Mouse (Mus musculus) forebrain, embryonic 14.5 days (tissue): Measurements from ENCODE around the gene Rps3. TPM values are rescaled to one million over a fixed set of nuclear protein-coding genes. Genes with fewer than 3 reads are reported as not detected.

Experiments
- ATAC-seq: fragments of 200-750 bp; cut with Nextera tagmentation; 2 replicates; pipeline ENCODE4 v1.8.0; 2017; ENCODE audit warnings: mild to moderate bottlenecking, moderate library complexity
- DNase-seq: peaks from one replicate; pipeline ENCODE4 v3.0.0-alpha.2; 2015; ENCODE audit warnings: low spot score
- H3K27ac ChIP-seq: fragments of 300-500 bp; sonication (generic); 2 replicates; pipeline ENCODE4 v1.5.1; 2014; ENCODE audit warnings: low read depth, mild to moderate bottlenecking, control low read depth, low read length, moderate library complexity
- H3K27me3 ChIP-seq: fragments of 300-500 bp; sonication (generic); replicated peaks from 2 replicates; pipeline ENCODE4 v1.6.1; 2014; ENCODE audit warnings: low read length, control low read depth, mixed read lengths; ENCODE audit not compliant: control insufficient read depth, insufficient read depth
- H3K36me3 ChIP-seq: fragments of 300-500 bp; sonication (generic); 2 replicates; pipeline ENCODE4 v1.6.1; 2014; ENCODE audit warnings: low read length, control low read depth; ENCODE audit not compliant: control insufficient read depth, insufficient read depth
- H3K4me1 ChIP-seq: fragments of 300-500 bp; sonication (generic); 2 replicates; pipeline ENCODE4 v1.6.1; 2014; ENCODE audit warnings: antibody characterized with exemption, low read length, control low read depth; ENCODE audit not compliant: control insufficient read depth, insufficient read depth
- H3K4me2 ChIP-seq: fragments of 300-500 bp; sonication (generic); 2 replicates; pipeline ENCODE4 v1.6.1; 2014; ENCODE audit warnings: mild to moderate bottlenecking, control low read depth, low read length
- H3K4me3 ChIP-seq: fragments of 300-500 bp; sonication (generic); 2 replicates; pipeline ENCODE4 v1.5.1; 2014; ENCODE audit warnings: low read depth, low read length, control low read depth
- H3K9ac ChIP-seq: fragments of 300-500 bp; sonication (generic); 2 replicates; pipeline ENCODE4 v1.6.1; 2014; ENCODE audit warnings: mild to moderate bottlenecking, low read length, control low read depth, moderate library complexity
- H3K9me3 ChIP-seq: fragments of 300-500 bp; sonication (generic); replicated peaks from 2 replicates; pipeline ENCODE4 v1.6.1; 2016; ENCODE audit warnings: low read length, control low read depth, mixed read lengths; ENCODE audit not compliant: control insufficient read depth
- WGBS: fragments of 180-500 bp; shearing (Covaris S2); extraction: QIAGEN DNeasy Blood & Tissue Kit; methylation state at CpG from one replicate; pipeline ENCODE4 v1.1.7; 2014; 5-methylcytosine and 5-hydroxymethylcytosine counted together
- polyA plus RNA-seq: library from polyadenylated mRNA; unstranded; fragments of >200 nt; fragmentation: Nextera tagmentation; extraction: Ambion mirVana; gene quantifications from 2 replicates; pipeline ENCODE4 v1.2.1, GENCODE M21; 2014

The Rps3 gene
- polyA plus RNA-seq, 1 experiment from 2014 or later = 687 TPM

DNA sequence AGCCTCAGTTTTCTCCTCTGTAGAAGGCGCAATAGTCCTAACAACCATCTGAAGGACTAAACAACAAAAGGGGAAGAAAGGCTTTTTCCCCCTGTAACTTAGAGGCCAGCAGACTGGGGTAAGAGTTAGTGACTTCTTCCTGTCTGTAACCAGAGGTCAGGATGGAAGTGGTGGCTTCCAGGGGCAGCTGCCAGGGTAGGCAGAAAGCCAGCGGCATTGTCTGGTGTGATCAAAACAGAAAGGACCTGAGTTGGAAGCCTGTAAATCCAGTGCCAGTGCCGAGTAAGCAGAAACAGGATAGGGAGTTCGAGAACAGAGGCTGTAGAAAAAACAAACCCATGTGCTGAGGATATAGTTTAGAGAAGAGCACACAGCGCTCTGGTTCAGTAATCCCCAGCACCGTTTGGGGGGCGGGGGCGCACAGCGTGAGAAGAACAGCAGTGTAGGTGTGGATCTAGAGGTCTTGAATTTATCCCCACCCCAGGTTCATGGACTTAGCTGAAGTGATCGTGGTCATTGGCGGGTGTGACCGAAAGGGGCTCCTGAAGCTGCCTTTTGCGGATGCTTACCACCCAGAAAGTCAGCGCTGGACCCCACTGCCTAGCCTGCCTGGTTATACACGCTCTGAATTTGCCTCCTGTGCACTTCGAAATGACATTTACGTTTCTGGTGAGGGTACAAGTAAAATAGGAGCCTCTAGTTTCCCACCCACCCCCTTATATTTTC is 13.7 kb downstream of the Rps3 start:
- peaks cover 25% of the 10 kb centered on the region for H3K4me1 ChIP-seq
- DNase-seq = no peak
- ATAC-seq = no peak
- H3K36me3 ChIP-seq = peaks cover 25% of the 10 kb centered on the region
- H3K27ac ChIP-seq = no peak overlapping the region
- 83% methylated on average over 17 of the region's 17 CpGs for WGBS
- H3K9ac ChIP-seq = no peak overlapping the region
- H3K4me2 ChIP-seq = no peak overlapping the region
- H3K4me3 ChIP-seq = no peak overlapping the region
- H3K27me3 ChIP-seq = no peaks in the 10 kb centered on the region
- H3K9me3 ChIP-seq = no peaks in the 10 kb centered on the region

DNA sequence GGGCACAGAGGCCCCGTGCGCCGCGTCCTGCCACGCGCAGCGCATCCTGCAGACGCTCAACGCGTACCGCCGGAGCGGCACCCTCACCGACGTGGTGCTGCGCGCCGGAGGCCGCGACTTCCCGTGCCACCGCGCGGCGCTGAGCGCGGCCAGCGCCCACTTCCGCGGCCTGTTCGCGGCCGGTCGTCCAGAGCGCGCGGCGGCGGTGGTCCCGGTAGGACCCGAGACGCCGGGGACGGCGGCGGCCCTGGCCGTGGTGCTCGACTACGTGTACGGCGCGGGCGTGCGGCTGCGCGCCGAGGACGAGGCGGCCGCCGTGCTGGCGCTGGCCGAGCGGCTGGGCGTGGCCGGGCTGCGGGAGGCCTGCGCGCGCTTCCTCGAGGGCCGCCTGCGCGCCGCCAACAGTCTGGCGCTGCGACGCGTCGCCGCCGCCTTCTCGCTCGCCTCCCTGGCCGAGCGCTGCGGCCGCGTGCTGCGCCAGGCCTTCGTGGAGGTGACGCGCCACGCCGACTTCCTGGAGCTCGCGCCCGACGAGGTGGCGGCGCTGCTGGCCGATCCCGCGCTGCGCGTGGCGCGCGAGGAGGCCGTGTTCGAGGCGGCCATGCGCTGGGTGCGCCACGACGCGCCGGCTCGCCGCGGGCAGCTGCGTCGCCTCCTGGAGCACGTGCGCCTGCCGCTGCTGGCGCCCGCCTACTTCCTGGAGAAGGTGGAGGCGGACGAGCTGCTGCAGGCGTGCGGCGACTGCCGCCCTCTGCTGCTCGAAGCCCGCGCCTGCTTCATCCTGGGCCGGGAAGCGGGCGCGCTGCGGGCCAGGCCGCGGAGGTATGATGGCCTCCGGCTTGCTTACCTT is 15.0 kb downstream of the Rps3 start:
- Histone ChIP-seq H3K36me3 (peaks cover 14% of the 10 kb centered on the region), H3K9ac (peak overlapping the region; percentile 72), H3K27ac (peak overlapping the region; percentile 89), H3K27me3 (no peaks in the 10 kb centered on the region), H3K4me3 (peak overlapping the region; percentile 44), H3K4me1 (peaks cover 25% of the 10 kb centered on the region), H3K9me3 (no peaks in the 10 kb centered on the region), H3K4me2 (peak overlapping the region; percentile 74)
- 2% methylated on average over 94 of the region's 145 CpGs for WGBS
- ATAC-seq (peak; percentile 86), DNase-seq (peak; percentile 90)

DNA sequence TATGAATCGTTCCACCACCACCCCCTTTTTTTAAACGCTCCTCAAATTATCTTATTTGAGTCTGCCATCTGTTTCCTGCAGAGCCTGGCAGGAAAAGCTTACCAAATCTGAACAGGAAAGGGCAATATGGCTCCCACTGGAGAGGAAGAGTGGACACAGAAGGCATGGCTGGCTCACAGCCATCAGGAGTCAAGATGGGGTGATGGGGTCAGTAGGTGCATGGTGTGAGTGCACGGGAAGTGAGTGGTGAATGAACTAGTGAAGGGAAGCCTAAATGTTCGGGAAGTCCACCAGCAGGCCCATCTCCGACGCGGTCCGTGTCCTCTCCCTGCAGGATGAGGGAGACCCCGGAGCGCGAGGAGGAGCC is 15.6 kb downstream of the Rps3 start:
- H3K4me1 ChIP-seq = peaks cover 25% of the 10 kb centered on the region

DNA sequence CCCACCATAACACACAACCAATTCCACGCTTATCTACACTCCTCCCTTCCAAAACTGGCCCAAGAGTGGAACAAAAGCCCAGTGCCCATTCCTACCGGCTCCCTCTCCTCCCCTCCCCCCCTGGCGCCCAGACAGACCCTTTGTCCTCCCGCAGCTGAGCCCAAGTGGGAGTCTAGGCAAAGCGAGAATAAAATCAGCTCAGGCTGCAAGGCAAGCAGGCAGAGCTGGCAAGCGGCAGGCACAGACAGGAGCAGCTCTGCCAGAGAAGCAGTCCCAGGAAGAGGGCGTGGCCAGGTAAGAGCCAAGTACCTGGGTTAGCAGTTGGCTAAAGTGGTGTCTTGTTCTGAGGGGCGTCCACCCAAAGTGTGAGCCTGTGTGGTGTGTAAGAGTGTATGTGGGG is 17.7 kb downstream of the Rps3 start, which contains the start of gene Klhl35:
Gene Klhl35, plus strand, starts transcription at position 194 of the 400 bp plus-strand sequence.
- ATAC-seq = peak; percentile 14; the same call in 1 of the 2 replicates
- H3K4me3 ChIP-seq = no peak within 1 kb of the TSS; the same call in 1 of the 2 replicates
- 8% methylated on average over 8 of the region's 8 CpGs for WGBS

More for the DNA sequence above, 15.6 kb downstream of the Rps3 start:
- H3K27ac ChIP-seq = peak overlapping the region; percentile 89
- no peaks in the 10 kb centered on the region for H3K9me3 ChIP-seq
- WGBS = 24% methylated on average over 11 of the region's 11 CpGs
- ATAC-seq (no peak), DNase-seq (peak; percentile 54)
- H3K4me2 ChIP-seq = peak overlapping the region; percentile 74
- H3K36me3 ChIP-seq = peaks cover 8% of the 10 kb centered on the region
- no peaks in the 10 kb centered on the region for H3K27me3 ChIP-seq
- peak overlapping the region; percentile 44 for H3K4me3 ChIP-seq
- H3K9ac ChIP-seq = peak overlapping the region; percentile 72

DNA sequence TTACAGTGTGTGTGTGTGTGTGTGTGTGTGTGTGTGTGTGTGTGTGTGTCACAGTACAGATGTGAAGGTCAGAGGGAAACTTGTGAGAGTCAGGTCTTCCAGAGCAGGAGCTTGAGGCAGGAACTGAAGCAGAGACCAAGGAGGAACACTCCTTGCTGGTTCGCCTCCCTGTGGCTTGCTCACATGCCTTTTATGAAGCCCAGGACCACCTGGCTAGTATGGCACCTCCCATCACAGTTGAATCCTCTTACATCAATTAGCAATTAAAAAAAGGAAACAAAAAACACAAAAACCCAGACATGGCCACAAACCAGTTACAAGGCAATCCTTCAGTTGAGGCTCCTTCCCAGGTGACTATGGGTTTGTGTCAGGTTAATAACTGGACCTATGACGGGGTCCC is 20.4 kb downstream of the Rps3 start:
- H3K9ac ChIP-seq = no peak overlapping the region
- no peaks in the 10 kb centered on the region for H3K9me3 ChIP-seq
- peaks cover 20% of the 10 kb centered on the region; the same call in 1 of the 2 replicates for H3K36me3 ChIP-seq
- H3K4me3 ChIP-seq = no peak overlapping the region
- H3K4me1 ChIP-seq = peaks cover 18% of the 10 kb centered on the region
- DNase-seq (no peak), ATAC-seq (no peak)
- WGBS = 72% methylated on average over 2 of the region's 2 CpGs
- no peak overlapping the region for H3K4me2 ChIP-seq
- H3K27ac ChIP-seq = no peak overlapping the region
- no peaks in the 10 kb centered on the region for H3K27me3 ChIP-seq

More for the DNA sequence above, 17.7 kb downstream of the Rps3 start, which contains the start of gene Klhl35:
- Histone ChIP-seq H3K36me3 (0 out of 2 replicates have a peak, but pooled peaks cover 4% of the 10 kb centered on the region), H3K27ac (peak within 1 kb of the TSS; percentile 72), H3K9me3 (no peaks in the 10 kb centered on the region), H3K27me3 (no peaks in the 10 kb centered on the region), H3K4me1 (peaks cover 25% of the 10 kb centered on the region), H3K4me2 (peak within 1 kb of the TSS; percentile 37), H3K9ac (peak within 1 kb of the TSS; percentile 45)
- DNase-seq = peak; percentile 82

DNA sequence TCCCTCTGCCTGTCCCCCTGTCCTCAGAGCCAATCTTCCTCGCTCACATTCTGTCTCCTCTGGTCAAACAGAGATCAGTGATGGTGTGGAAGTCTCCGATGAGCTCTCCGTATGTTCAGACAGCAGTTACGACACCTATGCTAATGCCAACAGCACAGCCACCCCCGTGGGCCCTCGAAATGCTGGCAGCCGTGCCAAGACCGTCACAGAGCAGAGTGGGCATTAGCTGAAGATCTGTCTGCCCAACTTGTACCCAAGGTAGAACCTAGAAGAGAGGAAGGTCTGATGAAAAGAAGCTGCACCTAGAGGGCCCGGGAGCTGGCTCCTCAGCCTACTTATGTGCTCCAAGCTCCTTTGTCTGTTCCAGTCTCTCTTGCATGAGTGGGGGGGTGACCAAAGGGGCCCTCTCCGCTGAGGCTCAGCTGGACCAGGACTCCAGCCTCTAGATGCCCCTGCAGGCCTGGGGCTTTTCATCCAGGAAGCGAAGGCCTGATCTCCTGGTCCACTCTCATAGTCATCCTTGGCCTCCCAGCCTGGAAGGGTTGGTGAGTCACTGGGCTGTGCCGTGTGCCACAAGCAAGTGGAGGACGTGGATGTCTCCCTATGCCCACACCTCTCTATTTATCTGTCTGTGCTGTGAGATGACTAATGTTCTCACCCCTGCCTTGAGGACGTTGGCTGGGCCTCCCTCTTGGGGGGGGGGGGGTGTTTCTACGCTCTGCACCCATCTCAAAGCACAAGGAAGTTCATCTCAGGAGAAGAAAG is 23.5 kb downstream of the Rps3 start:
- Histone ChIP-seq H3K4me2 (no peak overlapping the region), H3K4me3 (no peak overlapping the region), H3K27ac (no peak overlapping the region), H3K9ac (no peak overlapping the region), H3K9me3 (no peaks in the 10 kb centered on the region), H3K36me3 (peaks cover 26% of the 10 kb centered on the region; the same call in 1 of the 2 replicates), H3K27me3 (no peaks in the 10 kb centered on the region), H3K4me1 (no peaks in the 10 kb centered on the region)
- WGBS = 92% methylated on average over 14 of the region's 15 CpGs
- DNase-seq (no peak), ATAC-seq (no peak)

DNA sequence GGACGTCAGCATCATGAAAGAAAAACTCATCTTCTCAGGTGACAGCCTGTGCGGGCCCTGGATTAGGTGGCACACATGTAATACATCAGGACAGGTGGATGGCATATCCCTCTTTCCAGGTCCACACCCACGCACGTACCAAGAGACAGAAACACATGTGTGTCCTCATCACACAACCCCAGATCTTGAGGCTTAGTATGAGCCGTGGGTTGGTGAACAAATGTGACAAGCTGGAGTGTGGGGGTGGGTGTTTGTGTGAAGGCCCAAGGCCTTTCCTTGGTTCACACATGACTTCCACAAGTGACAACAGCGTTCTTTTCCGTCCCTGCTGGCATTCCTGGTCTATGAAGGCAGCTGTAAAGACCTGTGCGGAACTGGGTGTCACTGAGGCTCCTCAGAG is 24.7 kb downstream of the Rps3 start:
- H3K9ac ChIP-seq = no peak overlapping the region
- 94% methylated on average over 8 of the region's 8 CpGs for WGBS
- ATAC-seq (no peak), DNase-seq (no peak)
- no peak overlapping the region for H3K4me3 ChIP-seq
- peaks cover 28% of the 10 kb centered on the region; the same call in 1 of the 2 replicates for H3K36me3 ChIP-seq
- no peaks in the 10 kb centered on the region for H3K9me3 ChIP-seq
- no peak overlapping the region for H3K27ac ChIP-seq
- no peaks in the 10 kb centered on the region for H3K27me3 ChIP-seq
- H3K4me2 ChIP-seq = no peak overlapping the region
- H3K4me1 ChIP-seq = no peaks in the 10 kb centered on the region

DNA sequence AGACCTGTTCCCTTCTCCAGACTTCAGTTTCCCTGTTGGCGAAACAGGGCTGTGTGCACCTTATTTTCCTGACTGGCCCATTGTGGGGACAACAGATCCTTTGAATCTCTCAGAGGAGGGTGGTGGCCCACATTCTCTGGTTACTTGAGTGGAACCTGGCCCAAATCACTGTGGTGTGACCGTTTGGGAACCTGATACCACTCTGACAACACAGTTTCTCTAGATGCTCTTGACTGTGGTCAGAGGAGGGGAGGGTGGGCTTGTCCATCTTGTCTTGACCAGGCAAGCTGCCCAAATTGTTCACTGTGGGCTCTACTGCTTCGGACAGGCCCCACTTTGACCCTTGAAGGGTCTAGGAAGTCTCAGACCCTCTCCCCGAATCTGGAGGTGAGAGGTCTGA is 29.5 kb downstream of the Rps3 start:
- H3K4me1 ChIP-seq = 0 out of 2 replicates have a peak, but pooled peaks cover 2% of the 10 kb centered on the region

More for the DNA sequence above, 29.5 kb downstream of the Rps3 start:
- ATAC-seq (no peak), DNase-seq (no peak)
- Histone ChIP-seq H3K4me2 (no peak overlapping the region), H3K27ac (no peak overlapping the region), H3K27me3 (no peaks in the 10 kb centered on the region), H3K4me3 (no peak overlapping the region), H3K9me3 (no peaks in the 10 kb centered on the region), H3K36me3 (peaks cover 15% of the 10 kb centered on the region; the same call in 1 of the 2 replicates), H3K9ac (no peak overlapping the region)
- WGBS = 82% methylated on average over 4 of the region's 4 CpGs
